Mouse (Mus musculus): ENCODE results near the gene Tmem248.

DNA sequence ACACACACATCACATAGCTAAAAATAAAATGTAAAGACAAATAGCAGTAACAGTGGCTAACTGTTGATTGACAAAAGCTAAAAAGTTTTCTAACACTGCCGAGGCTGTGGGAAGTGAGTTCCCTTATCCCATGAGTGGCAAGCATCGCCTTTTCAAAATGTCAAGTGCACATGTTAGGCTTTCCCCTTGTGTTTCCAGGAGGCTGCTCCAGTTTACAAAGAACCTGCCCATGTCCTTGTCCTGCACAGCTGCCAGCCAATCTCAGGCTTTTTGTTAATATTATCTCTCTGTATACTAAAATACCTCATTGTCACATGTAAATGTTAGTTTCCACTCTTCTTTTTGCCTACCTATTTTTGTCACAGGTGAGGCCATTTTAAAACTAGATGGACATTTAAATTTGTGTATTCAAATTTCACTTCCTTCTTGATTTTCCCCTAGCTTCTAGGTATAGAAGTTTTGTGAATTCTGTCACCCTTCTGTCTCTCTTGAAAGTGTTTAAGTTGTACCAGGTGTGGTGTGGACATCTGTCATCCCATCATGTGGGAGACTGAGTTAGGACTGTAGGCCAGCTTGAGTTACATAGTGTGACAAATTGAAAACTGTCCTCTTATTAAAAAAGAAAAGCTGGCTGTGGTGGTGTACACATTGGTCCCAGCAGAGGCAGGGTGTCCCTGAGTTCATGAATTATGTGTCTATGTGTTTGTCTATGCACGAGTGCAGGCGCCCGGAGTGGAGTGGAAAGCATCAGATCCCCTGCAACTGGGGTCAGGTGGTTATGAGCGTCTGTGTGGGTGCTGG is 34.9 kb upstream of the Tmem248 start:
- no peak for TF ChIP-seq CTCF (conservative IDR thresholded peaks at IDR 0.05; ENCODE audit: insufficient read depth, insufficient read length, low read depth, low read length)
- TF ChIP-seq POLR2A (IDR thresholded peaks at IDR 0.05; ENCODE audit: low read depth, low read length) = no peak
